Mouse (Mus musculus) liver, embryonic 11.5 days (tissue): Measurements from ENCODE around the gene Tnfaip2. TPM values are rescaled to one million over a fixed set of nuclear protein-coding genes. Genes with fewer than 3 reads are reported as not detected.
A peak's percentile ranks its signal among the peaks of the same experiment; 100 is the strongest.

ENCODE experiments used
- ATAC-seq: fragments of 200-750 bp; cut with Nextera tagmentation; replicated peaks from 2 replicates; pipeline ENCODE4 v1.8.0; 2017; ENCODE audit warnings: moderate number of reproducible peaks, mild to moderate bottlenecking, moderate TSS enrichment, moderate library complexity; ENCODE audit not compliant: low FRiP score
- DNase-seq: peaks from one replicate; pipeline ENCODE4 v3.0.0-alpha.2; 2017; ENCODE audit warnings: low spot score
- H3K27ac ChIP-seq: fragments of 300-500 bp; sonication (generic); 2 replicates; pipeline ENCODE4 v1.5.1; 2014; ENCODE audit warnings: mild to moderate bottlenecking, low read depth, low read length, control low read depth
- H3K27me3 ChIP-seq: fragments of 300-500 bp; sonication (generic); replicated peaks from 2 replicates; pipeline ENCODE4 v1.6.1; 2014; ENCODE audit warnings: low read length, mixed read lengths; ENCODE audit not compliant: control insufficient read depth, insufficient read depth
- H3K36me3 ChIP-seq: fragments of 300-500 bp; sonication (generic); 2 replicates; pipeline ENCODE4 v1.6.1; 2014; ENCODE audit warnings: mild to moderate bottlenecking, low read length, moderate library complexity, mixed read lengths; ENCODE audit not compliant: control insufficient read depth, insufficient read depth
- H3K4me1 ChIP-seq: fragments of 300-500 bp; sonication (generic); replicated peaks from 2 replicates; pipeline ENCODE4 v1.6.1; 2014; ENCODE audit warnings: low read length, mixed read lengths; ENCODE audit not compliant: control insufficient read depth, insufficient read depth
- H3K4me2 ChIP-seq: fragments of 300-500 bp; sonication (generic); 2 replicates; pipeline ENCODE4 v1.6.1; 2014; ENCODE audit warnings: mild to moderate bottlenecking, control low read depth, moderate library complexity
- H3K4me3 ChIP-seq: fragments of 300-500 bp; sonication (generic); 2 replicates; pipeline ENCODE4 v1.5.1; 2014; ENCODE audit warnings: low read depth, low read length, control low read depth
- H3K9ac ChIP-seq: fragments of 300-500 bp; sonication (generic); 2 replicates; pipeline ENCODE4 v1.6.1; 2014; ENCODE audit warnings: low read depth, low read length, control low read depth
- H3K9me3 ChIP-seq: fragments of 300-500 bp; sonication (generic); 2 replicates; pipeline ENCODE4 v1.6.1; 2016; ENCODE audit warnings: low read length, inconsistent platforms, mixed read lengths; ENCODE audit not compliant: control insufficient read depth
- WGBS: fragments of 180-500 bp; shearing (Covaris S2); extraction: QIAGEN DNeasy Blood & Tissue Kit; methylation state at CpG from one replicate; pipeline ENCODE4 v1.1.7; 2014; 5-methylcytosine and 5-hydroxymethylcytosine counted together
- polyA plus RNA-seq: library from polyadenylated mRNA; unstranded; fragments of >200 nt; fragmentation: Nextera tagmentation; extraction: Ambion mirVana; gene quantifications from 2 replicates; pipeline ENCODE4 v1.2.1, GENCODE M21; 2014

The Tnfaip2 gene
- polyA plus RNA-seq, 1 experiment from 2014 or later: 107 TPM

GRCm38 (mm10) chr12:111455860-111456259 lies 13.6 kb downstream of the Tnfaip2 start:
- Histone ChIP-seq H3K27ac (no peak overlapping the region), H3K9ac (no peak overlapping the region), H3K4me3 (no peak overlapping the region), H3K27me3 (peaks cover 8% of the 10 kb centered on the region; the same call in 1 of the 2 replicates), H3K36me3 (peaks cover 17% of the 10 kb centered on the region), H3K9me3 (no peaks in the 10 kb centered on the region), H3K4me1 (peaks cover 9% of the 10 kb centered on the region; the same call in 1 of the 2 replicates), H3K4me2 (no peak overlapping the region)
- WGBS: 47% methylated on average over 8 of the region's 8 CpGs
- ATAC-seq (0 out of 2 replicates have a peak, but pooled peaks have one; percentile 16), DNase-seq (no peak)

DNA sequence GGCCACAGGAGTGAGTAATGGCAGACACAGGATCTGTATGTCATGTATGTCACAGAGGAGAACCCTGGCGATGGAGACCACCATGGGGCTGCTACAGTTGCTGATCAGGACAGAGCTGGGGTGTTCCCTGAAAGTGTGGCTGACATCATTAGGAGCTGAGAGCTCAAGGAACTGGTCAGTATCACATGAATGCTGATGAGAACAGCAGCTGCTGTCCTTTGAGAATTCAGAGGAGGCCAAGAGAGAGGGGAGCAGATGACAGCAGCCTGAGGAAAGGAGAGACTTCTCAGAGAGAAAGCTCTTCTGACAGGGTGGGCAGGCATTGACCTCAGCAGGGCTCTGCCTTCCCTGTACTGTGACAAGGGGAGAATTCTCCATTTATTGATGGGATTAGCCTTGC lies 15.5 kb downstream of the Tnfaip2 start:
- no peak for ATAC-seq
- Histone ChIP-seq H3K27ac (no peak overlapping the region), H3K27me3 (peaks cover 8% of the 10 kb centered on the region; the same call in 1 of the 2 replicates), H3K9me3 (no peaks in the 10 kb centered on the region), H3K4me2 (no peak overlapping the region), H3K4me3 (no peak overlapping the region), H3K36me3 (peaks cover 5% of the 10 kb centered on the region; the same call in 1 of the 2 replicates), H3K4me1 (peaks cover 18% of the 10 kb centered on the region), H3K9ac (no peak overlapping the region)
- 86% methylated on average over 1 of the region's 1 CpGs for WGBS
- DNase-seq: no peak

DNA sequence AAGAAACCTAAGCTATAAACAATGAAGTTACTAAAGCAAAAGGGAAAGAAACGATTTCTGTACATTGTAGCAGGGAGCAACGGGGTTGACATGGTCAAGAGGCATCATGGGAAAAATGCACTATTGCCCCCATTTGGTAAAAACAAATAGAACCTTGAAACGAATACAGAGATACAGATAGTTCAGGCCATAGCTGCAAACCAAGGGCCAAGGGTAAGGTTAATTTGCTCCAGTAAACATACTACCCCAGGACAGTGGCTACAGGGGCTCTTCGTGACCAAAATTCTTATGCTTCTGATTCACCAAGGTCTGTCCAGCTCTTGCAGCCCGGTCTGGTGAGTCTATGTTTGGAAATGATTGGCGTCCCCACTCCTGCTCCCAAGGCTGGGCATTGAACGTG lies 21.3 kb downstream of the Tnfaip2 start:
- 64% methylated on average over 7 of the region's 7 CpGs for WGBS
- no peak overlapping the region for H3K4me3 ChIP-seq

DNA sequence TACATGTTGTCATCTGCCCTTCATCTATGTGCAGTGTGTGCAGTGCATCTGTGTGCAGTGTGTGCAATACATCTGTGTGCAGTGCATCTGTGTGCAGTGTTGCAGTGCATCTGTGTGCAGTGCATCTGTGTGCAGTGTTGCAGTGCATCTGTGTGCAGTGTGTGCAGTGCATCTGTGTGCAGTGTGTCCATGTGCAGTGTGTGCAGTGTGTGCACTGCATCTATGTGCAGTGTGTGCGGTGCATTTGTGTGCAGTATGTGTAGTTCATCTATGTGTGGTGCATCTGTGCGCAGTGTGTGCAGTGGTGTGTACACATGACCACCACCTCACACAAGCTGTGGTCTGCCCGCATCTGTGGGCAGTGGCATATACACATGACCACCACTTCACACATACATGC lies 24.1 kb downstream of the Tnfaip2 start:
- peaks cover 10% of the 10 kb centered on the region; the same call in 1 of the 2 replicates for H3K4me1 ChIP-seq
- H3K4me2 ChIP-seq: no peak overlapping the region
- H3K36me3 ChIP-seq: no peaks in the 10 kb centered on the region
- no peak overlapping the region for H3K4me3 ChIP-seq
- H3K9ac ChIP-seq: no peak overlapping the region
- WGBS: 86% methylated on average over 3 of the region's 3 CpGs
- H3K9me3 ChIP-seq: no peaks in the 10 kb centered on the region
- H3K27ac ChIP-seq: no peak overlapping the region
- DNase-seq (no peak), ATAC-seq (no peak)
- no peaks in the 10 kb centered on the region for H3K27me3 ChIP-seq

More for the DNA sequence above, 21.3 kb downstream of the Tnfaip2 start:
- ATAC-seq (no peak), DNase-seq (no peak)
- no peak overlapping the region for H3K27ac ChIP-seq
- no peaks in the 10 kb centered on the region for H3K9me3 ChIP-seq
- H3K4me2 ChIP-seq: no peak overlapping the region
- H3K27me3 ChIP-seq: 0 out of 2 replicates have a peak, but pooled peaks cover 5% of the 10 kb centered on the region
- H3K9ac ChIP-seq: no peak overlapping the region
- H3K36me3 ChIP-seq: no peaks in the 10 kb centered on the region
- peaks cover 9% of the 10 kb centered on the region; the same call in 1 of the 2 replicates for H3K4me1 ChIP-seq

DNA sequence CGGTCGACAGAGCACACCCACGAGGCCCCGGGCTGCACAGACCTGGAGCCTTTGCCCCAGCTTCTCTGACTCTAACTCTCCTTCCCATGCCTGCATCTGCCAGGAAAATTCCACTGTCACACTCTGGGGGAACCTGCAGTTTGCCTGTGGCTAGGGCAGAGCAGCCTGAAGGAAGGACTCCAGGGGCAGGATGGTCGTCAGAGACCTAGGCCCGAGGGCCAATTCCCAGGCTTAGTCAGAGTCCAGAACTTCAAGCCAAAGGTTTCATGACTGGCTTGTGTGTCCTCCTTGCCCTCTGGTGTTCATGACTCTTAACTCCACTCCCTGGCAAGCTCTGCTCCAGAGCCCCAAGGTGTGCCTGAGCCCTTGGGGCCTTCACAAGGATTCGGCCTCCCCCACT lies 25.9 kb downstream of the Tnfaip2 start:
- Histone ChIP-seq H3K4me3 (no peak overlapping the region), H3K27me3 (no peaks in the 10 kb centered on the region), H3K4me2 (no peak overlapping the region), H3K9me3 (no peaks in the 10 kb centered on the region), H3K9ac (no peak overlapping the region), H3K27ac (no peak overlapping the region), H3K4me1 (0 out of 2 replicates have a peak, but pooled peaks cover 3% of the 10 kb centered on the region), H3K36me3 (no peaks in the 10 kb centered on the region)
- no peak for ATAC-seq
- WGBS: 81% methylated on average over 7 of the region's 7 CpGs
- no peak for DNase-seq

DNA sequence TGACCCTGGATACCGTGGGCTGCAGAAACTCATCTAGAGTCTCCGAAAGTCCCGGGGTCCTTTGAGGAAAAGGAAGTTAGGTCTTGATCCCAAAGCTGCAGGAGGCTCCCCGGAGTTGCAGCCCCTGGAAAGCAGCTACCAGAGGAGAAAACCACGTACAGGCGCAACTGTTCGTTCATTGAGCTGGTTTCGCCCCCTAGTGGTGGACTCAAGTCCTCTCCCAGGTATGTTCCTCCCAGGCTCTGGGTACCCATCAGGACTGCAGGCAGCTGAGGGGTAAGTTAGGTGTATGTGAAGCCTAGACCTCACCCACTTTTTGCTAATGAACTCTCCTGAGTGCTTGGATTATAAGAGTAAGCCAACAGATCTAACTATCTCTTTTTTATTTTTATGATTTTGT lies 27.2 kb downstream of the Tnfaip2 start:
- Histone ChIP-seq H3K9me3 (no peaks in the 10 kb centered on the region), H3K4me2 (no peak overlapping the region), H3K27ac (no peak overlapping the region), H3K27me3 (no peaks in the 10 kb centered on the region), H3K36me3 (no peaks in the 10 kb centered on the region), H3K4me3 (no peak overlapping the region), H3K4me1 (0 out of 2 replicates have a peak, but pooled peaks cover 3% of the 10 kb centered on the region), H3K9ac (no peak overlapping the region)
- ATAC-seq (peak; percentile 69), DNase-seq (no peak)
- 9% methylated on average over 8 of the region's 8 CpGs for WGBS

DNA sequence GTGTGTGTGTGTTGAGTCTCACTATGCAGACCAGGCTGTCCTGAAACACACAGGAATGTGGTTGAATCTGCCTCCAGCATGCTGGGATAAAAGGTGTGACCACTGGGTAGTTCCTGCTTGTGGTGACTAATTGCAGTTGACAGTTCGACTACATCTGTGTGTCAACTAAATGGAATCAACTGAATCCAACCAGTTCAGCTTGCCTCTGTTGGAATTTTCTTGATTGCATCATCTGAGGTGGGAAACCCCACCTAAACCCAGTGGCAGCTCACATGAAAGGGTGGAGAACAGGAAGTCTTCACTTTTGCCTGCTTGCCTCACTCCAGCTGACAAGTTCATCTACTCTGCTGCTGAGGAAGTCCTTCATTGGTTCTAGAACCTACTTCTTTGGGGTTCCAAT lies 28.9 kb downstream of the Tnfaip2 start:
- Histone ChIP-seq H3K4me1 (0 out of 2 replicates have a peak, but pooled peaks cover 3% of the 10 kb centered on the region), H3K9ac (no peak overlapping the region), H3K4me3 (no peak overlapping the region), H3K36me3 (no peaks in the 10 kb centered on the region), H3K4me2 (no peak overlapping the region), H3K27me3 (no peaks in the 10 kb centered on the region), H3K9me3 (no peaks in the 10 kb centered on the region), H3K27ac (no peak overlapping the region)
- WGBS: 49% methylated on average over 1 of the region's 1 CpGs
- ATAC-seq (no peak), DNase-seq (no peak)

GRCm38 (mm10) chr12:111471721-111472120 lies 29.5 kb downstream of the Tnfaip2 start:
- H3K4me3 ChIP-seq: no peak overlapping the region
- H3K27ac ChIP-seq: no peak overlapping the region
- DNase-seq (no peak), ATAC-seq (no peak)
- 0 out of 2 replicates have a peak, but pooled peaks cover 3% of the 10 kb centered on the region for H3K4me1 ChIP-seq
- 64% methylated on average over 3 of the region's 3 CpGs for WGBS
- no peaks in the 10 kb centered on the region for H3K9me3 ChIP-seq
- H3K27me3 ChIP-seq: no peaks in the 10 kb centered on the region
- H3K4me2 ChIP-seq: no peak overlapping the region
- no peak overlapping the region for H3K9ac ChIP-seq
- H3K36me3 ChIP-seq: no peaks in the 10 kb centered on the region

DNA sequence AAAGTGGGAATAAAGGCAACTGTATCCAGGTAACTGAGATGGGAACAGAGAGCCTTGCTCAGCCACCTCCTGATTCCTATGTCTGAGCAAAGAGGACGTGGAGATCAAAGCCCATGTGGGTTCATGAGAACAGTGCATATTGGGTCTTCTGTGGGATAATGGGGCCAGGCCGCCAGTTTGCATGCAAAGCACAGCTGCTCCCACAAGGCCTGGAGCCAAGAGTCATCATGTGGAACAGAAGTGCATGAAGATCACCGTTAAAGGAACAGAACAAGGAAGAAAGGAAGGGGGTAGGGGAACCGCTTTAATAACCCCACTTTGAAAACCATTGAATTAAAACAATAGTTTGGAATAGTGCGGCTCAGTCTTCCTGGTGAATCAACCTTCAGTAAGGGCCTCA lies 30.6 kb downstream of the Tnfaip2 start:
- Histone ChIP-seq H3K27ac (no peak overlapping the region), H3K36me3 (no peaks in the 10 kb centered on the region), H3K9ac (no peak overlapping the region), H3K4me3 (no peak overlapping the region), H3K9me3 (no peaks in the 10 kb centered on the region), H3K4me2 (no peak overlapping the region), H3K27me3 (no peaks in the 10 kb centered on the region), H3K4me1 (0 out of 2 replicates have a peak, but pooled peaks cover 3% of the 10 kb centered on the region)
- ATAC-seq: no peak
- no peak for DNase-seq
- WGBS: 80% methylated on average over 5 of the region's 5 CpGs
